Mouse (Mus musculus): Measurements from ENCODE around the gene Ppp1r13l. TPM values are rescaled to one million over a fixed set of nuclear protein-coding genes. Genes with fewer than 3 reads are reported as not detected.

Ppp1r13l gene
- polyA plus RNA-seq, 1 experiment = 1.6 TPM

DNA sequence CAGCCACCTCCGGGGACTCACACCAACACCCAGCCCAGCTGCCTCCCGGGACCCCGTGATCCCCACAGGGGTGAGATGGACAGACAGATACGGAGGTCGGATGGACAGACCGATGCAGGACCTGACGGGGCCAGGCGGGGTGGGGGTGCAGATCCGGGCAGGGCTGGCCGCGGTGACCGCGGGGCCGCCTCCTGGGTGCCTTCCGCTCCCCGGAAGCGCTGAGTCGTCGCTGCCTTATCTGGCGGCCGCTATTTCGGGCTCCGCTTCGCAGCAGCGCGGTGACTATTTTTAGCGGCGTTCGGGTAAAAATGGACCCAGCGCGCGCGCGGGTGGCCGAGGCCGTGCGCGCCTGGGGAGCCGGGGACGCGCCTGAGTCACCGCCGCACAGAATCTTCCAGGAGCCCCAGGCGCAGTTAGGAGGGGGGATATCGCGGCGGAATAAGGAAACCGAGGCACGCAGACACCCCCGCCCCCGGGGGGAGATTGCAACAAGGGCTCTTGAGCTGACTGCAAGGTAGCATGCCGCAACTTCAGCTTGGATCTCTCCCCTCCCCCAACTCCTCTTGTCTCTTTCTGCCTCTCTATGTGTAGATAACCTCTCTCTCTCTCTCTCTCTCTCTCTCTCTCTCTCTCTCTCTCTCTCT lies 26.7 kb upstream of the Ppp1r13l start:
- TF ChIP-seq POLR2A (IDR thresholded peaks at IDR 0.05; ENCODE audit: borderline replicate concordance, low read depth, low read length) = no peak
- no peak for TF ChIP-seq CTCF (IDR thresholded peaks at IDR 0.05; ENCODE audit: low read depth, low read length)
- no peak overlapping the region for H3K27ac ChIP-seq (ENCODE audit: insufficient read depth, low read depth, low read length)

GRCm38 (mm10) chr7:19335583-19335982 lies 24.0 kb upstream of the Ppp1r13l start:
- no peak overlapping the region for H3K4me3 ChIP-seq (ENCODE audit: insufficient read depth, low read length)
- H3K4me1 ChIP-seq (ENCODE audit: control insufficient read depth, insufficient read depth, low read length) = peaks cover 37% of the 10 kb centered on the region

More for the DNA sequence above, 26.7 kb upstream of the Ppp1r13l start:
- Histone ChIP-seq H3K4me3 (ENCODE audit: insufficient read depth, low read length) (peak overlapping the region; percentile 66), H3K4me1 (ENCODE audit: control insufficient read depth, insufficient read depth, low read length) (peaks cover 30% of the 10 kb centered on the region)

GRCm38 (mm10) chr7:19337122-19337521 lies 22.4 kb upstream of the Ppp1r13l start:
- no peak overlapping the region for H3K4me3 ChIP-seq (ENCODE audit: insufficient read depth, low read length)
- no peak overlapping the region for H3K27ac ChIP-seq (ENCODE audit: insufficient read depth, low read depth, low read length)
- H3K4me1 ChIP-seq (ENCODE audit: control insufficient read depth, insufficient read depth, low read length) = peaks cover 40% of the 10 kb centered on the region
- no peak for TF ChIP-seq POLR2A (IDR thresholded peaks at IDR 0.05; ENCODE audit: borderline replicate concordance, low read depth, low read length)
- no peak for TF ChIP-seq CTCF (IDR thresholded peaks at IDR 0.05; ENCODE audit: low read depth, low read length)

More at GRCm38 (mm10) chr7:19335583-19335982, 24.0 kb upstream of the Ppp1r13l start:
- TF ChIP-seq POLR2A (IDR thresholded peaks at IDR 0.05; ENCODE audit: borderline replicate concordance, low read depth, low read length) = no peak
- no peak for TF ChIP-seq CTCF (IDR thresholded peaks at IDR 0.05; ENCODE audit: low read depth, low read length)
- H3K27ac ChIP-seq (ENCODE audit: insufficient read depth, low read depth, low read length) = no peak overlapping the region

DNA sequence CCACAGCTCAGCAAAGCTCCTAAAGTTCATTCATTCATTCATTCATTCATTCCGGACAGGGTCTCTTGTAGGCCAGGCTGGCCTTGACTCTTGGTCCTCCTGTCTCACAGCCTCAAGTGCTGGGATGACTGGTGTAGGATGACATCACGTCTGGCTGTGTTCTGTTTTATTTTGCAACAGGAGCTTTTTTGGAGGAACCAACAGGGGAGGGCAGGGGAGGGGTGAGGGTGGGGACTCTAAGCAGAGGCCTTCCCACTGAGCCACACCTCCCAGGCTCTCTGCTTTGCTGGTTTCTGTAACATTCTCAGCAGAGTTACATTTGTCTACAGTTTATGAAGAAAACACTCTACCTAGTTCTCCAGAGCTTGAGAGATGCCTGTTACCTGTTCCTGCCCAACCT lies 21.5 kb upstream of the Ppp1r13l start:
- TF ChIP-seq POLR2A (IDR thresholded peaks at IDR 0.05; ENCODE audit: borderline replicate concordance, low read depth, low read length) = no peak
- TF ChIP-seq CTCF (IDR thresholded peaks at IDR 0.05; ENCODE audit: low read depth, low read length) = no peak
- Histone ChIP-seq H3K4me1 (ENCODE audit: control insufficient read depth, insufficient read depth, low read length) (peaks cover 37% of the 10 kb centered on the region), H3K27ac (ENCODE audit: insufficient read depth, low read depth, low read length) (no peak overlapping the region), H3K4me3 (ENCODE audit: insufficient read depth, low read length) (no peak overlapping the region)

- H3K4me1 ChIP-seq (ENCODE audit: control insufficient read depth, insufficient read depth, low read length) = peaks cover 40% of the 10 kb centered on the region
- no peak overlapping the region for H3K4me3 ChIP-seq (ENCODE audit: insufficient read depth, low read length)
- H3K27ac ChIP-seq (ENCODE audit: insufficient read depth, low read depth, low read length) = no peak overlapping the region
- TF ChIP-seq POLR2A (IDR thresholded peaks at IDR 0.05; ENCODE audit: borderline replicate concordance, low read depth, low read length) = no peak
Observed at GRCm38 (mm10) chr7:19338596-19338995, 21.0 kb upstream of the Ppp1r13l start.

DNA sequence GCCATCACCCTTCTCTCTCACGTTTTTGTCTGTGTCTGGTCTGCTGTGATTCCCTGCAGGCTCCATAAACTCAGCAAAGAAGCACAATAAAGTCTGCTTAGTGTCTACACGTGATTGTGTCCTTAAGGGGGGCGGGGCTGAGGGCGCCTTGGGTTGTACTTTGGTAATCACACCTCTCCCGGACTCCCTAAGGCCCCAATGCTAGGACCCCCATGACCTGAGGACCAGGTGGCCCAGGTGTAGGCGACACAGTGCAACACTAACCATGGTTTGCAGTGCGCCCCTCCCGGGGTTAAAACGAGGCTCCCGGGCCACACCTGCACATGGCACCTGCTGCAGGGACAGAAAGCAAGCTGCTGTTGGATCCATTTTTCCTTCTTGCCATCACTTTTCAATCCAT lies 18.3 kb upstream of the Ppp1r13l start:
- H3K4me1 ChIP-seq (ENCODE audit: control insufficient read depth, insufficient read depth, low read length) = peaks cover 31% of the 10 kb centered on the region
- H3K27ac ChIP-seq (ENCODE audit: insufficient read depth, low read depth, low read length) = no peak overlapping the region

GRCm38 (mm10) chr7:19341761-19342409 lies 17.7 kb upstream of the Ppp1r13l start:
- peaks cover 31% of the 10 kb centered on the region for H3K4me1 ChIP-seq (ENCODE audit: control insufficient read depth, insufficient read depth, low read length)
- H3K27ac ChIP-seq (ENCODE audit: insufficient read depth, low read depth, low read length) = no peak overlapping the region
- H3K4me3 ChIP-seq (ENCODE audit: insufficient read depth, low read length) = peak overlapping the region; percentile 24
- TF ChIP-seq POLR2A (IDR thresholded peaks at IDR 0.05; ENCODE audit: borderline replicate concordance, low read depth, low read length) = no peak
- TF ChIP-seq CTCF (IDR thresholded peaks at IDR 0.05; ENCODE audit: low read depth, low read length) = no peak

More for the DNA sequence above, 18.3 kb upstream of the Ppp1r13l start:
- no peak for TF ChIP-seq POLR2A (IDR thresholded peaks at IDR 0.05; ENCODE audit: borderline replicate concordance, low read depth, low read length)
- no peak for TF ChIP-seq CTCF (IDR thresholded peaks at IDR 0.05; ENCODE audit: low read depth, low read length)
- H3K4me3 ChIP-seq (ENCODE audit: insufficient read depth, low read length) = no peak overlapping the region

DNA sequence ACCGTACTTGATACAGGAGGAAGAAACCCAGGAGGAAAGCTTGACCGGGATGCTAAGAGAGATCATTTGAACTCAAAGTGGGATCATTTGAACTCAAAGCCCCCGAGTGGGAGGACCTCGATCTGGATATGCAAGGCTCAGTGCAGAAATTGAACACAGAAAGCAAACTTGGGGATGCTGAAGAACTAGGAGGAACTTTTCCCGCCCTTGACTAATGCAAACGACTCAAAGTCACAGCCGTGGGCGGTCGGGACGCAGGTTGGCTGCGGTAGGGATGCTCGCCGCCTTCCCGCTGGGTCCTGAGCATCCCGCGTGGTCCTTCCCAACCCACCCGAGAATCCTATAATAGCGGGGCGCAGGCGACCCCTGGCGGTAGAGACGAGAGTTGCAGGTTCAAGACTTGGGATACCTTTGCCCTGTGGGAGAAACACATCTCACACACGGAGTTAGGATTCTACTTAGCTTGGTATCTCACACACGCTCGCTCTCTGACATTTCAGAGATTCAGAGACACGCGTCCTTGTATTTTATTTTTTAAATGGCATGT lies 17.0 kb upstream of the Ppp1r13l start:
- no peak overlapping the region for H3K27ac ChIP-seq (ENCODE audit: insufficient read depth, low read depth, low read length)
- TF ChIP-seq CTCF (IDR thresholded peaks at IDR 0.05; ENCODE audit: low read depth, low read length) (peak; percentile 98), POLR2A (IDR thresholded peaks at IDR 0.05; ENCODE audit: borderline replicate concordance, low read depth, low read length) (no peak)

DNA sequence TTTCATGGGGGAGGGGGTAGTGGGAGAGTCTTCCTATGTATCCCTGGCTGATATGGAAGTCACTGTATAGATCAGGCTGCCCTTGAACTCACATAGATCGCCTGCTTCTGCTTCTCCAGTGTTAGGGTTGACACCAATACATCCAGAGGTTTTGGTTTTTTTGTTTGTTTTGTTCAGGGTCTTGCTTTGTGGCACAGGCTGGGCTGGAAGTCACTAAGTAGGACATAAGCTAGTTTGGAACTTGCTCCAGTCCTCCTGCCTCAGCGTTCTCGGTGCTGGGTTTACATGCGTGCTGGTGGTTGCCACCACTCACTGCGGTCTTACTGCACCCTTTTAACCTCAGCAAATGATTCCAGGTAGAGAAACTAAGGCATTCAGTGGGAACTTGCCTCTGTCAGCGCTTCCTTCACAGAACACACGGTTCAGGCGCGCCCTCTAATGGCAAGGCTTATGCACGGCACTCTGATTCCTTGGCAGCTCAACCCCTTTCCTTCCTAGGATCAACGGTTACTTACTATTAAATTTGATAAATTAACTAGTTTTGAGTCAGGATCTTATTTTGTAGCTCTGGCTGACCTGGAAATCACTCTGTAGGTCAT lies 16.2 kb upstream of the Ppp1r13l start:
- H3K4me1 ChIP-seq (ENCODE audit: control insufficient read depth, insufficient read depth, low read length) = peaks cover 25% of the 10 kb centered on the region

More for the DNA sequence above, 17.0 kb upstream of the Ppp1r13l start:
- Histone ChIP-seq H3K4me1 (ENCODE audit: control insufficient read depth, insufficient read depth, low read length) (peaks cover 30% of the 10 kb centered on the region), H3K4me3 (ENCODE audit: insufficient read depth, low read length) (peak overlapping the region; percentile 24)

More for the DNA sequence above, 16.2 kb upstream of the Ppp1r13l start:
- Histone ChIP-seq H3K27ac (ENCODE audit: insufficient read depth, low read depth, low read length) (no peak overlapping the region), H3K4me3 (ENCODE audit: insufficient read depth, low read length) (no peak overlapping the region)
- peak; percentile 87 for TF ChIP-seq CTCF (IDR thresholded peaks at IDR 0.05; ENCODE audit: low read depth, low read length)
- no peak for TF ChIP-seq POLR2A (IDR thresholded peaks at IDR 0.05; ENCODE audit: borderline replicate concordance, low read depth, low read length)

Measured in bone marrow macrophage, adult 2 months (primary cell).